Mouse (Mus musculus) embryo, embryonic 11.5 days (tissue): ENCODE measurements around the gene 2210016L21Rik.
"Not testable (repeated sequence)": the region's sequence is repeated elsewhere in the genome, so short reads cannot be mapped to it uniquely, and the experiment has no call there.

Experiments
- DNase-seq: peaks from one replicate; pipeline ENCODE4 v3.0.0-alpha.2; 2012; ENCODE audit warnings: low read depth, low spot score

Gene 2210016L21Rik

DNA sequence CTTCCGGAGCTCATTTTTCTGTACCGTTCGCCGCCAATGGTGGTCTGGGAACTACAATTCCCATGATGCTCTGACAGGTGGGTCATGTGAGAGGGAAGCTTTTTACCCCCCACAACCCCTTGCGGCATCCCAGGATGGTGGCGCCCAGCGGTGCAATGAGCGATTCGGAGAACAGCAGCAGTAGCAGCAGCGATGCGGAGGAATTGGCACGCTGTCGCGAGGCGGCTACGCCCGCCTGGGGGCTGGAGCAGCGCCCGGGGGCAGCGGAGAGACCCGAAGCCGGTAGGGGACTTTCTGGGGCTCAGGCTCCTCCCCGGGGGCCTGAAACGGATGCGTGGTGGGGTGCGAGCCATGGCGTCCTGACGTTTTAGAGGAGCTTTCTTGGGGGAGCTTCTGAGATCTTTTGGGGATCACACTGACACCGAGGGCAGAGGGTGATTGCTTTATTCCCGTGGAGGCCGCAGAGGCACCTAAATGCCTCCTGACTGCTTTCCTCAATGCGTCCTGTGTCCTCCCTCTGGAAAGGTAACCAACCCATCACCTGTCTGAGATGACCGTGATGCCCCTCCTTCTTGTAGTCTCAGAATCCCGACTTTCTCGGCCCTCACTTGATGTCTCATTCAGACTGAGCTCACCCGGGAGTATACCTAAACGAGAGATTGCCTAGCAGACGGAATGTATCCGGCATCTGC, at the start of gene 2210016L21Rik:
2210016L21Rik (plus strand) TSS at position 85 of the 692 bp plus-strand sequence.
- peak; percentile 80 for DNase-seq

DNA sequence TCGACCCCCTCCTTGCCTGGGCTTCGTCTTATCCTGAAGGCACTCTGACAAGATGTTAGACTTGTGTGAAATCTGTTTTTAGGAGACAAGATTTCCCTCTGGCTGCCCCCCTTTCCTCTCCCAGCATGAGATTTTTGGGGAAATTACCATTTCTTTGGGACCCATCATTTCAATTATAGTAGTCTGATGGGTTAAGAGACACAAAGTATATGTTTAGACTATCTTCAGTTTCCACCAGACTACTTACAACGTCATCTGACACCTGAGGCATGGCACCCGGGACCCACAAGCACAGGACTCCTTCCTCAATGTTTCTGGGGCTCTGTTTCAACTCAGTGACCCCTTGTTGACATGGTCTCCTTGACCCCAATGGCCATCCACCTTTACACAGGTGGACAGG, 46.4 kb upstream of the 2210016L21Rik start:
- DNase-seq: no peak

DNA sequence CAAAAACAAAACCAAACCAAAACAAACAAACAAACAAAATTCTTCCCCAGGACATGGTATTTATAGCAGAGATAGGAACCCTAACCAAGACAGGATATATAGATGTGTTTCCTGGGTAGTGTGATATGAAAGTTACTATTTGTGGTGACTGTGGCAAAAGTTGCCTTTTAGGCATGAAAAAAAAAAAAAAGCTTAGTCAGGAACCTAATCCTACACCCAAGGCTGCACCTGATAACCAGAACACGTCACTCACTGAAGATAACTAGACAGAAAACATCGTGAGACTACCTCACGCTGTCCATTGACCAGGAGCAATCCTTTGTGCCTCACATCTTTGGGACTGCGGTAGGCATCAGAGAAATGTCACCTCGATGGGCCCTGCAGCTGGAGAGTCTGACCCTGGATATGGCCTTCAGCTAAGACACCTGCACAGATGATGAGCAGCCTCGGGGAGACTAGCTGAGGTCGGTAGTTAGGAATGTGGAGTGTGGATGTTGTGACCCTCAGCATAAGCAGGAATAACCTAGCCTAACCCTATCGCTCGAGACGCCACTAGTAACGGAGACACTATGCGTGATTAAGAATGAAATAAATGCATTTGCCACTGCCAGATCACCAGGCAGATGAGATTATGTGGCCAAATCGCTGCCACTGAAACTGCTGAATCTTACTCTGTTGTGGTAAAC, 45.1 kb upstream of the 2210016L21Rik start, which contains the start of gene Oasl2:
Oasl2 (plus strand) TSS at position 249 of the 686 bp plus-strand sequence.
- DNase-seq: no peak

DNA sequence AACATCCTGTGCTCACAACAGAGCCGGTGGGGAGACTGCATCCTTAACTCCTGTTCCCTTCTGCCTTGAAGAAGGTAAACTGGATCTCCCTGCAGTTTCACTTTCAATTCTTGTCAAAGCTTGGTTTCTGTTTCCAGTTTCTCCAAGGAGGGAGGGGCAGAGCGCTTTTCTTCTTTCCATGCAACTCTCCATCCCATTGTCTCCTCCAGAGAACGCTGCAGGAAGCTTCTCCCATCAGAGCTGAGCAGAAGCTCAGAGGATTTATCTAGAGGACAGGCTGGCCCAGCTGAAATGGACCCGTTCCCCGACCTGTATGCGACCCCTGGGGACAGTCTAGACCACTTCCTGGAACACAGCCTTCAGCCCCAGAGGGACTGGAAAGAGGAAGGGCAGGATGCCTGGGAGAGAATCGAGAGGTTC, 44.6 kb upstream of the 2210016L21Rik start:
- DNase-seq: no peak

DNA sequence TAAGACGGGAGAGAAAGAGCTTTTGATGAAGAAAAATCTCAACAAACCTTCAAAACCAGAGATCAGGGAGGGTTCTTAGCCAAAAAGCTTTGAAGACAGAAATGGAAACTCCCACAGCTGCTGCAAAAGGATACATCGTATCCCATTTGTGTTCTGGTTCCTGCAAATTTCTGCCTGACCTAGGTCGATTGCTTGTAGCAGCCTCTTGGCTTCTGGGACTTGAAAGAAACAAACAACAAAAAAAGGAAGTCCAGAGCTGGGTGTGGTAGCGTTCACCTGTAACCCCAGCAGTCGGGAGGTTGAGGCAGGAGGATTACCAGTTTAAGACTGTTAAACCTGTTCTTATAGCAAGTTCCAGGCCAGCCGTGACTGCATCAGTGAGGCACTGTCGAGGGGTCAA, 43.1 kb upstream of the 2210016L21Rik start:
- DNase-seq: no peak

DNA sequence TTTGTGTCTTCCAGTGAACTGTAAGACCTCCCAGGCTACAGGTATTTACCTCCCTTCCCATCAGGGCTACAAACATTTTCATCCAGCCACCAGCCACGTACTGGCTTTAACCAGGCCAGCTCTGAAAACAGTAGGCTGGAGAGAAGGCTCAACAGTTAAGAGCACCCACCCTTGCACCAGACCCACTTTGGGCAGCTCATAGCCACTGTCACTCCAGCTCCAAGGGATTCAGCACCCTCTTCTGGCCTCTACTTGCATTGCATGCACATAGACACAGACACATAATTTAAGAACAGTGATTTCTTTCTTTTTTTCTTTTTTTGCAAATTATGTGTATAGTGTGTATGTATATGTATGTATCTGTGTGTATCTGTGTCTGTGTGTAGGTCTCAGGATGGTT, 39.5 kb upstream of the 2210016L21Rik start:
- no peak for DNase-seq

DNA sequence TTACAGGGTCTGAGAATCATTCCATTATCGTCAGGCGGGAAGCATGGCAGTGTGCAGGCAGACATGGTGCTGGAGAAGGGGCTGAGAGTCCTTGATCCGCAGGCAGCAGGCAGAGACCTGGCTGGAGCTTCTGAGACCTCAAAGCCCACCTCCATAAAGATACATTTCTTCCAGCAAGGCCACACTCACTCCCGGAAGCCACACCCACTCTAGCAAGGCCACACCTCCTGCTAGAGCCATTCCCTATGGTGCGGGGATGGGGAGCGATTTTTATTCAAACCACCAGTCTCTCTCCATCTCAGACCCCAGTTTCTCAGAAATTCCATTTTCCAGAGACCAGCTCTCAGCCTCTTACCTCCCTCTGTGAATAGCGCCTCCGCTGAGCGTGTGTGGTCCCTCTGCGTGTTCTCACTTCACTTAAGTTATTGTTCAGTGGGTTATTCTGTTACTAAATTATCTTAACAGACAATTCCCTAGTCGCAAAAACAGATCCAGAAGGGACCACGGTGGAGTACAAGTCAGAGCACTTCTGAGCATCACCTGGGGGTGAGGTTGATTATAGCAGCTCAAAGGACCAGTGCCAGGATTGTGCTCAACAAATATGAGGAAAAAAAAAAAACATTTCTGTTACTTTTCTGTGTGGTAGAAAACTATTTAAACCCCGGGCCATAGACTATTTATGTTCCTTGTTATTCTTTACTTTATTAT, 33.2 kb upstream of the 2210016L21Rik start:
- no peak for DNase-seq

DNA sequence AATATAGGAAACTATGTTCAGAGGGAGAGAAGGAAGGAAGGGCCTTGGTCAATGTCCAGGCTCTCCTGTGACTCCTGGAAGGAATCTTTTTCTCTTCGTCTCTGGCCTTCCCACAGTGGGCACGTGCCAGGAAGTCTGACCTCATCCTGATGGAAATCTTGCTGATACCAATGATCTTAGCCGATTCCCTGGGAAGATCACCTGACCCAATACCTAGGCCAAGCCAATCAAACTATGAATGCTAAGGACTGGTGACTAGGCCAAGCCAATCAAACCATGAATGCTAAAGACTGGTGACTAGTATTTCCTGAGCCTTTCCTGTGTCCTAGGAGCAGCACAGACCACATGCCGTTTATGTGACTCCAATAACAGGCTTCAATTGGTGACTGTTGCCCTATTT, 28.3 kb upstream of the 2210016L21Rik start:
- no peak for DNase-seq

DNA sequence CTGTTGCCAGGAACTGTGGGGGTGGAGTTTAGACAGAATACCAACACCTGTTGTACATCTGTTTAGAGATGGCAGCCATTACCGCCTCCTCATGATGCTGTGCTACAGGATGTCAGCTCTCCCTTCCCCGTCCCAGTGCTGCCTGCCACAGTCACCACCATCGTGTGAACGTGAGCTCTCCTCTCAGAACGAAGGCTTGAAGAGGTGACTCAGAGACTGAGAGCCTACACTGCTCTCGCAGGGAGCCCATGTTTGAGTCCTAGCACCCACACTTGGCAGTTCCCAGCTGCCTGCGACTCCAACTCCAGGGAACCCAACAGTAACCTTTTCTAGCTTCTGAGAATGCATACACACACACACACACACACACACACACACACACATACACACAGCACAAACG, 27.1 kb upstream of the 2210016L21Rik start:
- DNase-seq: no peak

DNA sequence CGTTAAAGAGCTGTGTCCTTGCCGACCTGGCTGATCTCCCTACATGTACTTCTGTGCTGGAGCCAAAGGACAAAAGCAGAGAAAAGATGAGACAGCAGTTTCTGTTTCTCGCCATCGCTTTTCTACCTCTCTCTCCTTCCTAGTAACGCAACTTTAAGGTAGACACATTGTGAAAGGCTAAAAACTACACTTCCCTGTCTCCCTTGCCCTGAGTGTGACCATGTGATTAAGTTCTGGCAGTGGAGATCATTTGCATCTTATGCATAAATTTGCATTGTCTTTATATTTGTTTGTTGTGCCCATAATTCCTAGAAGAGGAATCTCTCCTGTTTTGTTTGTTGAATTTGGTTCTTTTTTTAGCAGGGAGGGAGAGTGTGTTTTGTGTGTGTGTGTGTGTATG, 26.1 kb upstream of the 2210016L21Rik start:
- DNase-seq: no peak

DNA sequence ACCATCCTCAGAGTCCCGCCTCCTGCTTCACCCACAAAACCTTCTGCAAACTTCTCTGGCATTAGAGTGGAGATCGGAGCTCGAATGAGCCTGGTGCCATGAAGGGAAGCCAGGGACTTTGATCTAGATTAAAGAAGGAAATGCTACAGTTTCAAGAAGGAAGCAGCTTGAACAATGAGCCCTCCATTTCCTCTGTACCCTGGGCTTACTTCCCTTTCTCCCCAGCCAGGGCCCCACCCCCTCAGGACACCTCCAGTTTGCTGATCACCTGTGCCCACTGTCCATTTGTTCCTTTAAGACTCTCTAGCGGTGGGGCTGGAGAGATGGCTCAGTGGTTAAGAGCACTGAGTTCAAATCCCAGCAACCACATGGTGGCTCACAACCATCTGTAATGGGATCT, 25.2 kb upstream of the 2210016L21Rik start:
- DNase-seq: no peak

DNA sequence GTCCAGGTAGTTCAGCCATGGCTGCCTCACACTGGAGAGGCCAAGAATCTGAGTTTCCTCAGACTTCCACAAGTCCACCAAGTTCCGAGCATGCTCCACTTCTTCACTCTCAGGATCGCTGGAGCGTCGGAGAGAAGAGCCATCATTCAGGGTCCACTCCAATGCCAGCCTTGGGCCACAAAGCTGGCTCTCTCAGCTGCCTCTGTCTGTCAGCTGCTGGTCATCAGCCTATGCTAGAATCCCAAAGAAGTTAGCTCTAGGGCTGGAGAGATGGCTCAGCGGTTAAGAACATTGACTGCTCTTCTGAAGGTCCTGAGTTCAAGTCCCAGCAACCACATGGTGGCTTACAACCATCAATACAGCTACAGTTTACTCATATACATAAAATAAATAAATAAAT, 24.6 kb upstream of the 2210016L21Rik start:
- not testable (repeated sequence) for DNase-seq

DNA sequence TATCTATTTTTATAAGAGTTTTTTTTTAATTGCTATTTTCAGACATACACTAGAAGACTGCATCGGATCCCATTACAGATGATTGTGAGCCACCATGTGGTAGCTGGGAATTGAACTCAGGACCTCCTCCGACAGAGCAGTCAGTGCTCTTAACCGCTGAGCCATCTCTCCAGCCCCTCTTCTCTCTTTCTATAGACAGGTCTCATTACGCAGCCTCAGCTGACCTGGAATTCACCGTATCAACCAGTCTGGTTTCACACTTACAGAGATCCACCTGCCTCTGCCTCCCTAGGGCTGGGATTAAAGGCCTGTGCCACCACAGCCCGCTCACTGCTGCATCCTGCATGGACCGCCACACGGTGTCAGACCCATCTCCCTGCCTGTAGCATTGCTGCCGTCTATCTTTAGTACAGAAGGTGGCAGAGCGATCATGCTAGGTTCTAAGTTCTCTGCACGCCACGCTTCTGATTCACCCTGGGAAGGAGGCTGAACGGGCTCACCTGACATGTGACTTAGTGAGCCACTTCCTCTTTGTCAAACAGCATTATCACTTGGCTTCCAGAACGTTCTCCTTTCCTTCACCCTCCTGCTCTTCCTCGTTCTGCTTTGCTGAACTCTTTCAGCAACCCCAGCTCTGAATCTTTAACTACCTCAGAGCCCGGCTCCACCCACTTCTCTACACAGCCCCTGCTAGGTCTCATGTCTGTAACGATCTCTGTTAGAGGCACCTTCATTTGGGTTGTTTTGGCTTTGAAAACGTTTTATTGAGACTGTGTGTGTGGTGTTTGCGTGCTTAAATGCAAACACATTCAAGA, 20.2 kb upstream of the 2210016L21Rik start:
- DNase-seq: no peak

DNA sequence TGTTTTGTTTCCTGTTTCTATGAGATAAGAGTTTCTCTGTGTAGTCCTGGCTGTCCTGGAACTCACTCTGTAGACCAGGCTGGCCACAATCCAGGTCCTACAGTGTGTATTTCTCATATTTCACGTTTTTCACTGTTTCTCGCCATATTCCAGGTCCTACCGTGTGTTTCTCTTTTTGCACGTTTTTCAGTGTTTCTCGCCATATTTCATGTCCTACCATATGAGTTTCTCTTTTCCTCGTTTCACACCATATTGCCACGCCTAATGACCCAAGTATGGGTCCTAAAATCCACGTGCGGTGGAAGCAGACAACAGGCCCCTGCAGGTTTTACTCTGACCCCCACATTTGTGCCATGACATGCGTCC, 19.6 kb upstream of the 2210016L21Rik start:
- DNase-seq: no peak

DNA sequence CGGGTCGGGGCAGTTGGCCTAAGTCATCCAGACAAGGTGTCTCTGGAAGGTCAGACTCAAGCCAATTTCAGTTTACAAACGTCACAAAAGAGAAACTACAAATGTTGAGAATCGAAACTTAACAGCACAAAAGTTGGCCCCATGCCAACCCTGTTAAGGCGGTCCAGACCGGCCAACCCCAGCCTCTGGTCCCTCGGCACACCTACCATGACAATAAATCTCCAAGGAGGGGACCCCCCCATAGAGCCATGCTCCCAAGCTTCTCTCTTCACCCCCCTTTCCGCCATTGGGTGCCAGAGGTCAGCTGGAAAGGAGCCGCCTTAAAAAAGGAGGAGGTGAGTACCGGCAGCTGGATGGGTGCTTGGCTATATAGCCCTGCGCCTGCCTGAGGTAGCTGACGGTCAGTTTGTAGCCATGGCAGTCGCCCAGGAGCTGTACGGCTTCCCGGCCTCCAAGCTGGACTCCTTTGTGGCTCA, 18.9 kb upstream of the 2210016L21Rik start, which contains the start of gene Oasl1:
Oasl1 (plus strand) TSS at position 243 of the 476 bp plus-strand sequence.
- DNase-seq: no peak

DNA sequence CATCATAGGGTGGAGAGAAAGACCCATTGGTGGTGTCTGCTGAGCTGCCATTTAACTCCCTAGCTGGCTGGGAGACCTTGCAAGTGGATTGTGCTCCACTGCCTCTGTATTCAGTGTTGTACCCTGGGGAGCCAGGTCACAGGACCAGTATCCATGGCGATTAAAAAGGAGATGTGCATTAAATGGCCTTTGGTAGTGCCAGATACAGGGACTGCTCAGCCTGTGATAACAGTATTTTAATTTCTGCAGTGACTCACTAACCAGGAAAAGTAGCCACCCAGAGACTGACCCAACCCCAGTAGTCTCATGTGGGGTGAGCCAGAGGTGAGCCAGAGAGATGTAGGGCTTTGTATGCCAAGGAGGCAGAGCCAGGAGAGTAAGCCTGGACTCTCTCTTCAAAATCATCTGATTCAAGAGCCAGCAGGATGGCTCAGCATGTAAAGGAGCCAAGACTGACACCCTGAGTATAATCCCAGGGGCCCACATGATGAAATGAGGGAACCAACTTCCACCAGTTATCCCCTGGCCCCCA, 15.7 kb upstream of the 2210016L21Rik start:
- DNase-seq: no peak

DNA sequence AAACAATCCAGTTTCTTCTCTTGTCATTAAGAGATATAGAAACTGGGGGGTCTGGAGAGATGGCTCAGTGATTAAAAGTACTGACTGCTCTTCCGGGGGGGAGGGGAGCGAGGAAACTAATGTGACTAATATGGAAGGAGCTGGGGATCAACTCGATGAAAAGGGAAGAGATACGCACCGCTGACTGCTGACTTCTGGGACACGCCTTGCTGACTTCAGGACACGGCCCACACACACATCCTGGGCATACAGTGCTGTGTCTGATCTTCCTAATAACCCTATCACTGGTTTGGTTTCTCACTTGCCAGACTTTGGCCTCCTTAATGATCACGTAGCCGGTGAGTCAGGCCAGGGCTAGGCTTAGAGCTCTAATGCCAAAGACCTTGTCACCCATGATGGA, 15.2 kb upstream of the 2210016L21Rik start:
- no peak for DNase-seq

DNA sequence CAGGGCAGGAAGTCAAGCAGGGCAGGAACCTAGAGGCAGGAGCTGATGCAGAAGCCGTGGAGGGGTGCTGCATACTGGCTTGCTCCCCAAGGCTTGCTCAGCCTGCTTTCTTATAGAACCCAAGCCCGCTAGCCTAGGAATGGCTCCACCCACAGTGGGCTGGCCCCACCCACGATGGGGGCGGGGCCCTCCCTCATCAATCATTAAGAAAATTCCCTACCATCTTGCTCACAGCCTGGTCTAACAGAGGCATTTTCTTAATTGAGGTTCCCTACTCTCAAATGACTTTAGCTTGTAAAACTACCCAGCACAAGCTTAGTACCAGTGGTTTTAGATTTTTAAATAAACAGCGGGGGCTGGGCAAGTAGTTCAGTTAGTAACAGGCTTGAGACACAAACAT, 10.3 kb upstream of the 2210016L21Rik start:
- no peak for DNase-seq

DNA sequence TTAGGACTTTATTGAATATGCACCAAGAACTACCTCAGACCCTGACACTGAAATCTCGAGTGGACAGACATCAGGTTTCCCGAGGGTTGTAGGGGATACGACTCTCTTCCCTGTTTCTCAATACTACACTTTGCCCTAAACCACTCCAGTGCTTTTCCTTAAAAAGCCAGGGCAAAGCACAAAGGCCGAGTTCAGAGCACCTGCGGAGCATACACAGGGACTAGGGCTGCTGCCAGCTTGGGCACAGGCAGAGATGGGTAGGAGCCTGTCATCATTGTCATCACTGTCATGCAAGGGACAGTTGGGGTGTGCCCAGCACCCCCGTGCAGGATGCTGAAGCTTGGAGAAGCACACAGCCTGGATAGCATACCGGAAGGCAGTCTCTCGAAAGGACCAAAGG, 8.8 kb upstream of the 2210016L21Rik start:
- no peak for DNase-seq

DNA sequence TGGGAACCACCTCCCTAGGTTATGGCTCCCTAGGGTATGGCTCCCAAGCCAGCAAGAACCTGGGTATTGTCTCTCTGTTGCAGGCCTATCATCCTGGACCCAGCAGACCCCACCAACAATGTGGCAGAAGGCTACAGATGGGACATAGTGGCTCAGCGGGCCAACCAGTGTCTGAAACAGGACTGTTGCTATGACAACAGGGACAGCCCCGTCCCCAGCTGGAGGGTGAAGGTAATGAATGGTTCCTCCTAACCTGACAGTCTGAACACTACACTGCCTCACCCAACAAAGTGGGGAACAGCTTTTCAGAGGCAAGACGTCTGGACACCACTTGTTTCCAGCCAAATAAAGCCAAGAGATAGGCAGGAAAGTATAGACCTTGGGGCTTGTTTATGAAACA, 6.1 kb upstream of the 2210016L21Rik start:
- DNase-seq: no peak

DNA sequence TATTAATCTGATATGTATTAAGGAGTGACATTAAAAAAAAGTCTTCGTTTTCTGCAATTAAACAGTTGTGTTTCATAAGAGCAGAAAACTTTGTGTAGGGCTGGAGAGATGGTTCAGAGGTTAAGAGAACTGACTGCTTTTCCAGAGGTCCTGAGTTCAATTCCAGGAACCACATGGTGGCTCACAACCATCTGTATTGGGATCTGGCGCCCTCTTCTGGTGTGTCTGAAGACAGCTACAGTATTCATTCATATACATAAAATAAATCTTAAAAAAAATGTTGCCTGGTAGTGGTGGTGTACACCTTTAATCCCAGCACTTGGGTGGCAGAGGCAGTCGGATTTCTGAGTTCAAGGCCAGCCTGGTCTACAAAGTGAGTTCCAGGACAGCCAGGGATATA, 820 bp upstream of the 2210016L21Rik start:
- DNase-seq: not testable (repeated sequence)
